Mouse (Mus musculus) embryonic facial prominence, embryonic 14.5 days (tissue): Measurements from ENCODE around the gene Klhdc7b. TPM values are rescaled to one million over a fixed set of nuclear protein-coding genes. Genes with fewer than 3 reads are reported as not detected.

Experiments used
- ATAC-seq: fragments of 200-750 bp; cut with Nextera tagmentation; 2 replicates; pipeline ENCODE4 v1.8.0; 2017; ENCODE audit warnings: low read depth, moderate number of reproducible peaks, moderate TSS enrichment
- DNase-seq: peaks from one replicate; pipeline ENCODE4 v3.0.0-alpha.2; 2015; ENCODE audit warnings: low spot score
- H3K27ac ChIP-seq: fragments of 300-500 bp; sonication (generic); replicated peaks from 2 replicates; pipeline ENCODE4 v1.5.1; 2014; ENCODE audit warnings: low read depth, mild to moderate bottlenecking, low read length, moderate library complexity
- H3K27me3 ChIP-seq: fragments of 300-500 bp; sonication (generic); replicated peaks from 2 replicates; pipeline ENCODE4 v1.6.1; 2014; ENCODE audit warnings: low read length; ENCODE audit not compliant: control insufficient read depth, insufficient read depth
- H3K36me3 ChIP-seq: fragments of 300-500 bp; sonication (generic); 2 replicates; pipeline ENCODE4 v1.6.1; 2014; ENCODE audit warnings: low read length, mixed read lengths; ENCODE audit not compliant: control insufficient read depth, insufficient read depth
- H3K4me1 ChIP-seq: fragments of 300-500 bp; sonication (generic); 2 replicates; pipeline ENCODE4 v1.6.1; 2014; ENCODE audit warnings: antibody characterized with exemption, low read length; ENCODE audit not compliant: control insufficient read depth, insufficient read depth
- H3K4me2 ChIP-seq: fragments of 300-500 bp; sonication (generic); 2 replicates; pipeline ENCODE4 v1.6.1; 2014; ENCODE audit warnings: low read depth, mild to moderate bottlenecking, low read length, moderate library complexity, mixed read lengths
- H3K4me3 ChIP-seq: fragments of 300-500 bp; sonication (generic); 2 replicates; pipeline ENCODE4 v1.5.1; 2014; ENCODE audit warnings: low read depth, mild to moderate bottlenecking, low read length
- H3K9ac ChIP-seq: fragments of 300-500 bp; sonication (generic); 2 replicates; pipeline ENCODE4 v1.6.1; 2014; ENCODE audit warnings: low read depth, mild to moderate bottlenecking, low read length, moderate library complexity, mixed read lengths
- H3K9me3 ChIP-seq: fragments of 300-500 bp; sonication (generic); 2 replicates; pipeline ENCODE4 v1.6.1; 2016; ENCODE audit warnings: low read length; ENCODE audit not compliant: control insufficient read depth
- WGBS: fragments of 180-500 bp; shearing (Covaris S2); extraction: QIAGEN DNeasy Blood & Tissue Kit; methylation state at CpG from one replicate; pipeline ENCODE4 v1.1.7; 2014; 5-methylcytosine and 5-hydroxymethylcytosine counted together
- polyA plus RNA-seq: library from polyadenylated mRNA; unstranded; fragments of >200 nt; fragmentation: Nextera tagmentation; extraction: Ambion mirVana; gene quantifications from 2 replicates; pipeline ENCODE4 v1.2.1, GENCODE M21; 2014

The Klhdc7b gene
- polyA plus RNA-seq, 1 experiment from 2014 or later: not detected

DNA sequence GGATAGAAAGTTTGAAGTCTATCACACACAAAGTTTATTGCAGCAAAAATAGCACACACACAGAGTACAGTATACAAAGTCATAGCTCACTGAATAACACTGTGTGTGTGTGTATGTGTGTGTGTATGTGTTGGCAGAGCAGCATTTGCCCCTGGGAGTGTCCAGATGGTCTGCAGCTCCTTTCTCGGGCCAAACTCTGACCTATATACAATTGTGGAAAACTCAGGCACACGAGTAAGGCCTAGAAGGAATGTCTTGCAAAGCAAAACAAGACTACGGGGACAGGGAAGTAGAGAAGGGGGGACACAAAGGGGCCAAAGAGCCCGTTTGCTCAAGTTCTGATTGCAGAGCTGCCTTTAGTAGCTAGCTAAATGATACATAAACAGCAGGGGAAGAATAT is 48.2 kb downstream of the Klhdc7b start:
- DNase-seq (no peak), ATAC-seq (no peak)
- no peak overlapping the region for H3K4me2 ChIP-seq
- no peak overlapping the region for H3K4me3 ChIP-seq
- no peak overlapping the region for H3K9ac ChIP-seq
- H3K27me3 ChIP-seq: no peaks in the 10 kb centered on the region
- peaks cover 2% of the 10 kb centered on the region; the same call in 1 of the 2 replicates for H3K36me3 ChIP-seq
- 73% methylated on average over 4 of the region's 4 CpGs for WGBS
- H3K27ac ChIP-seq: no peak overlapping the region
- H3K9me3 ChIP-seq: no peaks in the 10 kb centered on the region
- H3K4me1 ChIP-seq: peaks cover 13% of the 10 kb centered on the region

DNA sequence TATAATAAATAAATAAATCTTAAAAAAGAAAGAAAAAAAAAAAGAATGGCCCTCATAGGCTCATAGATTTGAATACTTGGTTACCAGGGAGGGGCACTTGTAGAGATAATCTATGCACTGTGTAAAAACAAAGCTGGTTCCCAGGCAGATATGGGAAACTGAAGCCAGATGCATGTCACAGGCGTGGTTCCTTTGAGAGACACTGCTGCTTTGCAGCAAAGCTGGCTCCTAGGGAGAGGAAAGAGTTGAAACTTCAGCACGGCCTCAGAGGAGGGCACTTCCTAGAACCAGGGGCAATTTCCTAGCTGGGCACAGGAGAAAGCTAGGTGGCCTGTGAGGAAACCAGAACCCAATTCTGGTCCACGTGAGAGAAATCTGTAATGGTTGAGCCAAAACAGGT is 49.4 kb downstream of the Klhdc7b start:
- no peak overlapping the region for H3K27ac ChIP-seq
- ATAC-seq: no peak
- H3K9ac ChIP-seq: no peak overlapping the region
- H3K4me2 ChIP-seq: no peak overlapping the region
- 58% methylated on average over 3 of the region's 3 CpGs for WGBS
- no peak for DNase-seq
- H3K4me3 ChIP-seq: no peak overlapping the region
- H3K9me3 ChIP-seq: no peaks in the 10 kb centered on the region
- peaks cover 4% of the 10 kb centered on the region for H3K4me1 ChIP-seq
- H3K36me3 ChIP-seq: no peaks in the 10 kb centered on the region
- no peaks in the 10 kb centered on the region for H3K27me3 ChIP-seq

DNA sequence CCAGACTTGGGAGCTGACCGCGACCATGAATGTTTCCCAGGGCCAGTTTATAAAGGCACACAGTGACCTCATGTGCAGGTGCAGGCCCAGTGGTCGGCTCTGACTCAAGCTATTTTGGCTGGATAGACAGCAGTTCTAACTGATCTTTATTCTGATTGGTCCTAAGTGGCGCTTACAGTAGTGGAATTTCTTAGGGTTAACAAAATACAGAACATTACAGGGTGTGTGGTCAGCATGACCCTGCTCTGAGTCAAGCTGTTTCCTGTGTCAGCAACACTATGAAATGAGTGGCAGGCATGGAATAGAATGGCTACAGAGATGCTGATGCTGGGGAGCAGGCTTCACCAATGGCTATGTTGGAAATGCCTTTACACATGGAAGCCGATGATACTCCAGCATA is 51.2 kb downstream of the Klhdc7b start:
- Histone ChIP-seq H3K27me3 (no peaks in the 10 kb centered on the region), H3K9ac (no peak overlapping the region), H3K4me2 (no peak overlapping the region), H3K27ac (no peak overlapping the region), H3K36me3 (no peaks in the 10 kb centered on the region), H3K4me1 (no peaks in the 10 kb centered on the region; the same call in 1 of the 2 replicates), H3K4me3 (no peak overlapping the region), H3K9me3 (no peaks in the 10 kb centered on the region)
- ATAC-seq: no peak
- WGBS: 83% methylated on average over 5 of the region's 5 CpGs
- no peak for DNase-seq

Other genes with a start within 250 kb of the Klhdc7b start
- 13.6 and 14.2 TPM in 2 replicates for gene Mapk12, start 244.2 kb upstream of the Klhdc7b start, polyA plus RNA-seq
- 7.8 and 8.6 TPM in 2 replicates for gene Mapk11, start 235.3 kb upstream of the Klhdc7b start, polyA plus RNA-seq
- 158 and 169 TPM in 2 replicates for gene Plxnb2, start 204.1 kb upstream of the Klhdc7b start, polyA plus RNA-seq
- 11.4 and 13.1 TPM in 2 replicates for gene Dennd6b, start 188.4 kb upstream of the Klhdc7b start, polyA plus RNA-seq
- 27.3 and 32.2 TPM in 2 replicates for gene Ppp6r2, start 173.4 kb upstream of the Klhdc7b start, polyA plus RNA-seq
- gene Sbf1, start 69.6 kb upstream of the Klhdc7b start, polyA plus RNA-seq: 58.2 and 65.6 TPM in 2 replicates
- gene Adm2, start 62.2 kb upstream of the Klhdc7b start, polyA plus RNA-seq: 0.21 TPM in 1 of 2 replicates, not detected in the other
- gene Miox, start 50.5 kb upstream of the Klhdc7b start, polyA plus RNA-seq: not detected in 2 replicates
- 47.8 and 59.1 TPM in 2 replicates for gene Lmf2, start 29.3 kb upstream of the Klhdc7b start, polyA plus RNA-seq
- 139 and 162 TPM in 2 replicates for gene Ncaph2, start 29.2 kb upstream of the Klhdc7b start, polyA plus RNA-seq
- 6.0 and 6.3 TPM in 2 replicates for gene Sco2, start 11.1 kb upstream of the Klhdc7b start, polyA plus RNA-seq
- gene Tymp, start 7.9 kb upstream of the Klhdc7b start, polyA plus RNA-seq: 1.6 TPM in 2 replicates
- 1.3 and 1.7 TPM in 2 replicates for gene Odf3b, start 5.6 kb upstream of the Klhdc7b start, polyA plus RNA-seq
- not detected in 2 replicates for gene Syce3, start 25.6 kb downstream of the Klhdc7b start, polyA plus RNA-seq
- 3.9 and 7.7 TPM in 2 replicates for gene Cpt1b, start 40.9 kb downstream of the Klhdc7b start, polyA plus RNA-seq
- gene C730034F03Rik, start 44.7 kb downstream of the Klhdc7b start, polyA plus RNA-seq: 1.1 and 2.3 TPM in 2 replicates
- gene Gm44502, start 44.8 kb downstream of the Klhdc7b start, polyA plus RNA-seq: not detected in 2 replicates
- gene Chkb, start 45.0 kb downstream of the Klhdc7b start, polyA plus RNA-seq: 44.7 and 48.1 TPM in 2 replicates
- 4.3 and 5.2 TPM in 2 replicates for gene Mapk8ip2, start 69.0 kb downstream of the Klhdc7b start, polyA plus RNA-seq
- 18.5 and 20.7 TPM in 2 replicates for gene Arsa, start 92.5 kb downstream of the Klhdc7b start, polyA plus RNA-seq
- 1.9 and 2.0 TPM in 2 replicates for gene Shank3, start 114.7 kb downstream of the Klhdc7b start, polyA plus RNA-seq
- 0.22 and 0.38 TPM in 2 replicates for gene Acr, start 183.4 kb downstream of the Klhdc7b start, polyA plus RNA-seq
- 44.4 and 45.7 TPM in 2 replicates for gene Rabl2, start 207.0 kb downstream of the Klhdc7b start, polyA plus RNA-seq